Mouse (Mus musculus) bone marrow macrophage, adult 2 months (primary cell): ENCODE results near the gene Hsd17b11.

Experiments
- CTCF ChIP-seq: IDR thresholded peaks from 2 replicates; pipeline ENCODE4 v1.5.1; 2012; ENCODE audit warnings: low read depth, mild to moderate bottlenecking, low read length, moderate library complexity
- POLR2A ChIP-seq: IDR thresholded peaks from 2 replicates; pipeline ENCODE4 v1.6.1; 2012; ENCODE audit warnings: mild to moderate bottlenecking, low read depth, low read length, borderline replicate concordance

DNA sequence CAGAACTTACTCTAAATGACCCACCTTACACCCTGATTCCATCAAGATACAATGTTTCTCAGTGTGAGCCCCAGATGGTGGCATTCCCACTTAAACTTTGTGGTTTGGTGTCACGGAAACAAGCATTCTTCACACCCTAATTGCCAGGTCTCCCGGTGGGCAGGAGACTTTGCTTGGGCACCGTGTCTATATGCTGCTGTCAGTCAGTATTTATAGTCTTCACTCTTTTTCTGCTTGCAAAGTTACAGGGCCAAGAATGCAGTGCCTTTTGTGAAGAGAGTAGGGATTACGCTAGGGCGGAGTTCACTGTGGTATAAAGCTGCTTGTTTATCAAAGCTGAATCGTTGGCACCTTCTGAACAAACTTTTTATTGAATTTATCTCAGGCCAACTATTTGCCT is 78.5 kb downstream of the Hsd17b11 start:
- no peak for TF ChIP-seq CTCF
- no peak for TF ChIP-seq POLR2A
